Mouse (Mus musculus): ENCODE measurements around the gene Pgf.

The Pgf gene

DNA sequence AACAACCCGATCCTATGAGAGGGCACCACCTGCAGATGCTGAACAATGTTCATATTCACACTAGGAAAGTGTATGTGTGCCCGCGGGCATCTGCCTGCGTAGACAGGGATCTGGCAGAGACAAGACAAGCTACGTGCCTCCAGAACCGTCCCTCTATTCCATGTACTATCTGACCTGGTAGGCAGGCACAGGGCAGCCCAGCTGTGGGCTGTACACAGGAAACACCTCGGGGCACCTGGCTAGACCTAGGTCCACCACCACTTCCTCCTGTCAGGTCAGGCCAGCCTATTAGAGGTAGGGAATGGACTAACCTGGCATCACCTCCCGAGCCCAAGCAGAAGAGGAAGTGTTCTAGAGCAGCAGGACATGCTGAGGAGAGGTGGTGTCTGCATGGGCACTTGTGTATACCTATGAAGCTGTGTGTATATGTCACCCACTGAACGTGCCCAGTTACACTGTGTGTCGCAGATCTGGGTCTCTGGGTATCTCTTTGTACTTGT, at the start of gene Pgf:
Gene Pgf (minus strand): TSS at position 51 of the 500 bp plus-strand sequence.
- in situ Hi-C loops (cut with MboI; ENCODE audit: low pct_unique_long_range_greater_than_20kb in 1 of 2, low sequenced_read_pairs in 2 of 2, unreplicated experiment in 1 of 2) = loop anchor here in 1 of 2 experiments (10.0 kb wide), 1 partner anchor 297 kb away; the partner anchor contains the start of gene Fos

DNA sequence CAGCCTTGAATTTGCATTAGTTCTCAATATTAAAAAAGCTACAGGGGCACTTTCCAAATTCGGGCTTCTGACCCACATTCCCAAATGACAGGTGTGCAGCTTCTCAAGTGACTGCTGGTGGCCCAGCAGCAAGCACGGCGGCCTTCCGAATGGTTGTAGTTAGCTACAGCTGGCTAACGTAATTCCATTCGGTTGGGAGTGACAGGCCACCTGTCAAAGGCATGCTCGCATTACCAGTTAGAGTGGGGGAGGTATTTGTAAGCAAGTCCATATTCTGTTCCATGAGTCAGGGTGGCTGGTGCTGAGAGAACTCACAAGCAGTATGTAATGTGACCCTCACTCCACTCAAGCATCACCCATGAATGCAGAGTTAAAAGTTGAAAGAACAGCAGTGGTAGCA, 49.6 kb upstream of the Pgf start:
- in situ Hi-C loops (cut with MboI; ENCODE audit: low pct_unique_long_range_greater_than_20kb in 1 of 2, low sequenced_read_pairs in 2 of 2, unreplicated experiment in 1 of 2) = no loop called here

DNA sequence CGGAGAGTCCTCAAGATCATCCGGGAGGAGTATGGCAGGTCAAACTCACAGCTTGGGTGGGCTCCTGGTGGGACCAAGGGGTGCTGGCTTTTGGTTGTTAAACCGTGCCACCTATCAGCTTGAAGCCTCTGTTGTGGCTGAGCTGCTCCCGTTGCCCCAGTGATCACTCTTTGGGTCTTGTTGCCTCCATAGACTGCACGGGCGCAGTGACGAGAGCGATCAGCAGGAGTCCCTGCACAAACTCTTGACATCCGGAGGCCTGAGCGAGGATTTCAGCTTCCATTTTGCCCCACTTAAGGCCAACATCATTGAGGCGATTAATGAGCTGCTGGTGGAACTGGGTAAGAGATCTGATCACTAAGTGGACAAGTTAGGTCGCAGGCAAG, 42.3 kb upstream of the Pgf start:
- in situ Hi-C loops (cut with MboI; ENCODE audit: low pct_unique_long_range_greater_than_20kb in 1 of 2, low sequenced_read_pairs in 2 of 2, unreplicated experiment in 1 of 2) = no loop called here

DNA sequence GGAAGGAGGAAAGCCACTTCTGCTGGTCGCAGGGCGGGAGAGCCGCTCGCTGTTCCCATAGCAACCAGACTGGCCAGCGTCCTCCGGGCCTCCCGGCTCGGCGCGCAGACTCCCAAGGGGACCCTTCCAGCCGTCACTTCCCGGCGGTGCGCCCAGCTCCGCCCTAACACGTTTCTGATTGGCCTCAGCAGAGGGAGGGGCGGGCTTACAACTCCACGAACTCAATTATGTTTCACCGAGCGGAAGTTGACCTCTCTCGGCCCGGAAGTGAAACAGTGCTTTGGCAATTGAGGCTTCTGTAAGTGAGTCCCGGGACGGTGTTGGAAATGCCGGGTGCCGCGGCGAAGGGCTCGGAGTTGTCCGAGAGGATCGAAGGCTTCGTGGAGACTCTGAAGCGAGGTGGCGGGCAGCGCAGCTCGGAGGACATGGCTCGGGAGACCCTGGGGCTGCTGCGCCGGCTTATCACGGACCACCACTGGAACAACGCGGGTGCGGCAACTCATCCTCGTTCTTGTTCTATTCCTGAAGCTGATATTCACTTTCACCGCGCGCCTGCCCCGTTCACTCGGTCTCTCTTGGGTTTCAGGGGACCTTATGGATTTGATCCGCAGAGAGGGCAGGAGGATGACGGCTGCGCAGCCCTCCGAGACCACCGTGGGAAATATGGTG, 41.8 kb upstream of the Pgf start, which contains the start of gene Eif2b2:
Gene Eif2b2 (plus strand): TSS at position 246 of the 669 bp plus-strand sequence.
- in situ Hi-C loops (cut with MboI; ENCODE audit: low pct_unique_long_range_greater_than_20kb in 1 of 2, low sequenced_read_pairs in 2 of 2, unreplicated experiment in 1 of 2) = no loop called here

DNA sequence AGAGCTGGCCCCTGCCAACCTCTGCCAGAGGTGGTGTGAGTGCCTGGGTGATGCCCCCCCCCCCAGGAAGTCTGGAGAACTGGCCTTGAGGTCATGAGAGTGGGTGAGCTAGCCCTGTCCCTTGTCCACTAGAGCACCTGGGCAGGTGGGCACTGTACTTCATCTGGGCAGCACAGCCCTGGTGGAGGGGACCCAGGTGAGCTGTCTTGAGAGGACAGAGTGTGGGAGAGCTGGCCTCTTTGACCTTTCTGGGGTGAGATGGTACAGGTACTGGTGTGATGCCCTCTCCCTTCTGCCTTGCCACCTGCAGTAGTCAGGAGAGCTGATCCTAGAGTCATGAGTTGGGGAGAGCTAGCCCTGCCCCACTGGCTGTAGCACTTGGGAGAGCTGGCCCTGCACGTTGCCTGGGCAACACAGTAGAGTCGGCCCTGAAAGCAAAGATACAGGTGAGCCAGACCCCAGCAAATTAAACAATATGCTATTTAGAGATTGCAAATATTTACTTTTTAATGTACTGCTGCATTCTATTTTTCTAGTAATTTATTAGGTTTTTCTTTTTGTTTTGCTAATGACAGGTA, 40.2 kb upstream of the Pgf start:
- in situ Hi-C loops (cut with MboI; ENCODE audit: low pct_unique_long_range_greater_than_20kb in 1 of 2, low sequenced_read_pairs in 2 of 2, unreplicated experiment in 1 of 2) = no loop called here

DNA sequence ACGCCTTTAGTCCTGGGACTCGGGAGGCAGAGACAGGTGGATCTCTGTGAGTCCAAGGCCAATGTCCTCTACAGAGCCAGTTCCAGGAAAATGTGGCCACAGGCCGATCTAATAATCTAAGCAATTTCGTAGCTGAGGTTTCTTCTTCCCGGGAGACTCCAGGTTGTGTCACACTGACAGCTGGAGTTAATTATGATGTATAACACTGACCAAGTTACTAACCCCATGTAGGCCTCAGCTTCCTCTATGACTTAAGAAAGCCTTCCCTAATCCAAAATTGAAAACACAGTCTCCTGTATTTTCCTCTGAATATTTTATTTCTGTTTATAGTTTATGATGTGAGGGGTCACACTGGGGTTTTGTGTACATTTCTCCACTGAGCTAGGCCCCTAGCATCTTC, 37.4 kb upstream of the Pgf start:
- in situ Hi-C loops (cut with MboI; ENCODE audit: low pct_unique_long_range_greater_than_20kb in 1 of 2, low sequenced_read_pairs in 2 of 2, unreplicated experiment in 1 of 2) = no loop called here

DNA sequence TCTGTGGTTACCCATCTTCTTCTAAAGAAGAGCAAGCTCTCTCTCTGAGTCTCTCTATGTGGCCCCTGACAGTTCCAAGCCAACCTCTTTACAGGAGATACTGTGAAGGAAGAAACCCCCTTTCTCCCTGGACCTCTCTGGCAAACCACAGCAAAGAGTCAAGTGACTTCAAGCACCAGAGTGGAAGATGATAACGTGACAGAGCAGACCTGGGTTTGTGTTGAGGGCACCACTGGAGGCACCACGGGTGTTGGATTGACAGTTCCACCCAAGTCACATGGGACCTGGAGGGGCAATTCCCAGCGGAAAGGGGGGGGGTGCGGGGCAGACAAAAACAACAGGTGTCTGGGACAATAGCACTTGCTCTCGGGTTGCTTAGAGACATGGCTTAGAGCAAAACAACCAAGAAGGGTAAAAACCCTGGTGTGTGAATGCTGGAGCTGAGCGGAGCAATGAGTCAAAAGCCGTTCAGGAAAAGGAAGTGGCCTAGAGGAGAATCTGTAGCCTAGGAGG, 31.2 kb upstream of the Pgf start:
- in situ Hi-C loops (cut with MboI; ENCODE audit: low pct_unique_long_range_greater_than_20kb in 1 of 2, low sequenced_read_pairs in 2 of 2, unreplicated experiment in 1 of 2) = no loop called here

DNA sequence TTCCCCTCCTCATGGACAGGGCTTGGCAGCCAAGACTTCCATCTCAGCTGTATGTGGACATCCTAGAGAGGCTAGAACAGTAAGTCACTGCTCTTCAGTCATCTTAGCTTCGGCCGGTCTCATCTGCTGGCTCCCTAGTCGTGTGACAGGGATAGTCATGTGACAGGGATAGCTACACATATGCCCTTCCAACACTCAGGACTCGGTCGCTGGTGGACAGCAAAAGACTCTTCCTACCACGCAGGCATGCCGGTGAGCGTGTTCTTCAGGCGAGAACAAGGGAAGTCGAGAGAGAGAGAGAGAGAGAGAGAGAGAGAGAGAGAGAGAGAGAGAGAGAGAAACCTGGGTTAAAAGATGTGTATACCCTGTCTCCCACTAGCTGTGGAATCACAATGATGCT, 27.8 kb upstream of the Pgf start:
- in situ Hi-C loops (cut with MboI; ENCODE audit: low pct_unique_long_range_greater_than_20kb in 1 of 2, low sequenced_read_pairs in 2 of 2, unreplicated experiment in 1 of 2) = no loop called here

DNA sequence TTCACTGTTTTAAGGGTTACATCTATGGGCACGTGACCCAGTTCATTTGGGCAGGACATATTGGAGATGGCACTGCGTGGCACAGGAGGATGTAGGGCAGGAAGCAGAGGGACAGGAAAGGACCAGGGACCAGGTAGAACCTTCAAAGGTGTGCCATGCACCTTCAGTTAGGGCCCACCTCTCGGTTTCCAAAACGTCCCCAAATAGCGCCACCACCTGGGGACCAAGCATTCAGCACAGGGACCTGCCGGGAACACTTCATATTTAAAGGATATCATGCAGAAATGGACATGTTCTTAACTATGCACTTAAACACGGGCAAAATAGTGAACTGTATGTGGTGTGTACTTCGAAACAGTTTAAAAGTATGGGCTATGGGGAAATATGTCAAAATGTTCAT, 26.5 kb upstream of the Pgf start:
- in situ Hi-C loops (cut with MboI; ENCODE audit: low pct_unique_long_range_greater_than_20kb in 1 of 2, low sequenced_read_pairs in 2 of 2, unreplicated experiment in 1 of 2) = no loop called here

DNA sequence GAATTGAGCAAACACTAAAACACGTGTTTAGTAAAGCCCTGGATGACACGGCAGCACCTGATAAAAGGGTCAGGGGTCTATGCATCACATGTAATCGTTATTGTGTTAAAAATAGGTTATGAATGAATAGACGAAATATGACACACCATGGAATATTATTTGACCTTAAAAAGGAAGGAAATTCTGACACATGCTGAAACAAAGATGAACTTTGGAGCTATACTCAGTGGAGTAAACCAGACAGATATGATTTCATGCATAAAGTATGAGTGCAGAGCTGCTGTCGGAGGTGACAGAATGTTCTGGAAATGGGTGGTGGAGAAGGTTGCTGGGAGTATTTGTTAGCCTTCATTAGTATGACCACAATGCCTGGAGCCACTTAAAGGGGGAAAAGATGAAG, 26.1 kb upstream of the Pgf start:
- in situ Hi-C loops (cut with MboI; ENCODE audit: low pct_unique_long_range_greater_than_20kb in 1 of 2, low sequenced_read_pairs in 2 of 2, unreplicated experiment in 1 of 2) = no loop called here

DNA sequence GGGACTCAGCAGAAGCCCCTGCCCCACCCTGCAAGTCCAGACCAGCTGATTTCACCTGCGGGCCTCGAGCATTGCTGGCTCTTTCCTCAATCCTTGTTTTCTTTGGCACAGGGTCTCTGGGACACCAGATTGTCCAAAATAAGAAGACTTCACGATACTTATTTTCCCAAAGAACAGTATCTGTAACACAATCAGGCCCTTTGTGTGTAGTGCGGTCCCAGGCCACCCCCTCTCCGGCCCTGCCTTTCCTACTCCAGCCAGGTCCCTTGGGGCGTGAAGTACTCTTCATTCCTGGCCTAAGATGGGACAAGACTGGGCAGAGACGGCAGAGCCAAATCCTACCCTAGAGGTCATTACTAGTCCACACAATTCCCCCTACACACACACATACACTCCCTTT, 24.6 kb upstream of the Pgf start:
- in situ Hi-C loops (cut with MboI; ENCODE audit: low pct_unique_long_range_greater_than_20kb in 1 of 2, low sequenced_read_pairs in 2 of 2, unreplicated experiment in 1 of 2) = no loop called here

DNA sequence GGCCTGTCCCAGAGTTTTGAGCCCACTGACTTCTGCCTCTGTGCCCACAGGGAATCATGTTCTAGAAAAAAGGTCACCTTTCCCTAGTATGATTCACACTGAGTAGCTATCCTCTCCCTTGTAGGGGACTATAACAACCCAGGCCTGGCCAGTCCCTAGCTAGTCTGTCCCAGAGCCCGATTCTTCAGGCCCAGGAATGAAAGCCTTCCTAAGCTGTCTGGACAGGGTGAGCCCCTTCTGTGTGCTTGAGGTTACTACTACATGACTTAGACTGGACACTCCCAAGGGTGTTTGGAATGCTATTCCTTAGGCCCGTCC, 24.2 kb upstream of the Pgf start:
- in situ Hi-C loops (cut with MboI; ENCODE audit: low pct_unique_long_range_greater_than_20kb in 1 of 2, low sequenced_read_pairs in 2 of 2, unreplicated experiment in 1 of 2) = no loop called here

DNA sequence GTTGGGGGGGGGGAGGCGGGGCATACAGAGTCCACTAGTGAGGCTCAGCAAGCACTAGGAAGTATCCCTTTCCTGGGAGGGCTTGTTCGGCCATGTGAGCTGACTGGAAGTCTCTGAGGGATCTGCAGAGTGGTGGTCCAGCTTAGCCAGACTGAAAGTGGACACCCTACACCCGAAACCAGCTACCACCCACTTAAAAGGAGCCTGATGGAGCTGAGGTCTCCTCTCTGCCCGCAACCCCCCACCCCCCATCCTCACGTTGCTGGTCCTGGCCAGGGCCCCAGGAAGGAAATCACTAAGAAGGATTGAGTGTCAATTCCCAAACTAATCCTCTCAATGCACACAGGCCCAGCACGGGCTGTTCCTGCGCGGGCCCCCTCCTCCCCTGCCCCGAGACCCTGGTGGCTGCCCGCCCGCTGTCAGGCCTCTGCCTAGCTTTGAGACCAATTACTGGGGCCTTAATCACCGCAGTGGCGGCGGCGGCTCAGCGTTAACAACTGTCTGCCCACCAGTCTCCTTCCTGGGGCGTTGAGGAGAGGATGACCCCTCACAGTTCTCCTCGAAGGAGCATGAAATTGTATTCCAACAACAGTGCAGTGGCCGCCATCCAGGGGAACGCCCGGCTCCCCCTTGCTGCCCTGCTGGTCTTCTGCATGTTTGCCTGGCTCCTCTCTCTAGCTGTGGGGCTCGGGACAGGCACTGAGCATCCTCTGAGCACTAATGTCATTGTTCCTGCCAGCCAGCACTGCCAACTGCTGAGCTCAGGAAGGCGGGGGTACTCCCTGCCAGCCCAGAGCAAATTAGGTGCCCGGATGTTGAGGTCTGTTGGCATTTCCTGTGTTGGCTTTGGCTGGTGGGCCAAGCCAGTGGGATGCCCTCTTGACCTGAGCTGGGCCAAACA, 23.6 kb upstream of the Pgf start:
- in situ Hi-C loops (cut with MboI; ENCODE audit: low pct_unique_long_range_greater_than_20kb in 1 of 2, low sequenced_read_pairs in 2 of 2, unreplicated experiment in 1 of 2) = no loop called here

DNA sequence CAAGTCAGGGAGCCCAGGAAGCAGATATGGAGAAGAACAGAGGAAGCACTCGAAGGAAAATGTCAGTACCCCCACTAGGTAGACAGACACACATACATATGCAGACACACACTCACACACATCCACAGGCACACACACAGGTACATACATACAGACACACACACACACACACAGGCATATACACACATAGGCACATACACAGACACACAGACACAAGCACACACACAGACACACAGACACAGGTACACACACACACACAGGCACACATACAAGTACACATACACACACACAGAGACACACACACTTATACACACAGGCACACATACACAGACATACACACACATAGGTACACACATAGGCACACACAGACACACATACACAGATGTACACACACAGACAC, 22.4 kb upstream of the Pgf start:
- in situ Hi-C loops (cut with MboI; ENCODE audit: low pct_unique_long_range_greater_than_20kb in 1 of 2, low sequenced_read_pairs in 2 of 2, unreplicated experiment in 1 of 2) = no loop called here

DNA sequence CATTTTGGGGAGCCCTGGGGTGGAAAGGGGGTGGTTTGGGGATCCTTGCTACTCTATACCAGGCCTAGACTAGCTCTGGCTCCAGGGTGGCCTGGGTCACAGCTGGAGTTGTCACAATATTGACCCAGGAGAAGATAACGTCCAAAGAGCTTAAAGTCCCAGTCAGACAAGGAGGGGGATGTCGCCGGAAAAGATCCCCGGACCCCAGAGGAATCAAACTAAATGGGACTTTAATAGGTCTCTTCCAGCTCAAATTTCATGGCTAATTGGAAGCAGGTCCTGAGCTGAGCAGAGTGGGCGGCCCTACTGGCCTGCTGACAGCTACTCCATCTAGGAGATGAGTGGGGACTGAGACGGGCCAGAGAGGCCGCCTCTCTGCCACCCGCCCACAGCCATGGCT, 20.3 kb upstream of the Pgf start:
- in situ Hi-C loops (cut with MboI; ENCODE audit: low pct_unique_long_range_greater_than_20kb in 1 of 2, low sequenced_read_pairs in 2 of 2, unreplicated experiment in 1 of 2) = no loop called here

DNA sequence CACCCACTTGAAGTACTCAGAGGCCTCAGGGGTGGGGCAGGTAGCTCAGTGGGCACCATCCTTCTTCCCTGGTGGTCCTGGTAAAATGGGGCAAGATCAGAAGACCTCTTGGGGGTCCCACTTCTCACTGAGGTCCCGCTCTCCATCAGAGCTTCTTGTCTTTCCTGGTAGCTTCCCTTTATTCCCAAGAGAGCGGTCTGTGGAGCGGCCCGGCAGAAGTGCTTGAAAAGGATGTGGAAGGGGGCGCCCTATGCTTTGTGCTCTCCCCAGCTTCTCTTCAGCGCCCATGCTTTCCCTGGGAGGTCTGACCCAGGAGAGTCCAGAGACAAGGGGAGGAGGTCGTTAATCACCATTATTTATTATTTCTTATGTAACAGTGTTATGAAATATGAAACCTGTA, 19.8 kb upstream of the Pgf start:
- in situ Hi-C loops (cut with MboI; ENCODE audit: low pct_unique_long_range_greater_than_20kb in 1 of 2, low sequenced_read_pairs in 2 of 2, unreplicated experiment in 1 of 2) = no loop called here

DNA sequence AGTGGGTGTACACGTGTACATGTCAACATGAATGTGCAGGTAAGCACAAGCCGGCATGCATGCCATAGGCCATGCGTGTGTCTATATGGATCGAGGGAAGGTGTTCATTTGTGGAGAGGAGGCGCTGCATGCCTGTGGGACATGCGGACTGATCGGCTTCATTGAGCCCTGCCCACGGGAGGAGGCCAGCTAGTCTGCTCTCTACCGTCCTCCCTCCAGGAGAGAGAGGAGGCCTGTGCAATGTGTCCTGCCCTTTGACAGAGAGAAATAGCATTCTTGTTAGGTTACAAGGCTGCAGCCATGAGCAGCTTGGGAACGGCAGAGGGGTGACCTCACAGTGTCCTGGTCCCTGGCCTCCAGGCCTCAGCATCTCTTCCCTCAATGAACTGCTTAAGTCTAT, 18.6 kb upstream of the Pgf start:
- in situ Hi-C loops (cut with MboI; ENCODE audit: low pct_unique_long_range_greater_than_20kb in 1 of 2, low sequenced_read_pairs in 2 of 2, unreplicated experiment in 1 of 2) = no loop called here

DNA sequence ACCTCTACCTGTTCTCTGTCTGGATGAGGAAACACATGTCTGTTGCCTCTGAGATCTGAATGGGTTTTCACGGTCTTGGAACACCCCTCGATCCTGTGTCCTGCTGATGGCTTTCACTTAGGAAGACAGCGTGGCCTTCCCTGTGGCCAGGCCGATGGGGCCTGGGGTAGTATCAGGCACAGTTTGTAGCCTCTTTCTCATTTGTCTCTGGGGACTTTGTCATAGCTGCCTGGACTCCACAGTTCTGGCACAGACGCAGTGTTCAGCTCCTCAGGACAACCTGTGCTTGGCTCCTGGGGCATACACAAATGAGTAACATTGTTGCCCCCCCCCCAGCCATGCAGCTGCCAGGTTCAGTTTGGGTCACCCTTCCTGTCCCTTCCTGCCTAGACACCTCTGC, 17.5 kb upstream of the Pgf start:
- in situ Hi-C loops (cut with MboI; ENCODE audit: low pct_unique_long_range_greater_than_20kb in 1 of 2, low sequenced_read_pairs in 2 of 2, unreplicated experiment in 1 of 2) = no loop called here

DNA sequence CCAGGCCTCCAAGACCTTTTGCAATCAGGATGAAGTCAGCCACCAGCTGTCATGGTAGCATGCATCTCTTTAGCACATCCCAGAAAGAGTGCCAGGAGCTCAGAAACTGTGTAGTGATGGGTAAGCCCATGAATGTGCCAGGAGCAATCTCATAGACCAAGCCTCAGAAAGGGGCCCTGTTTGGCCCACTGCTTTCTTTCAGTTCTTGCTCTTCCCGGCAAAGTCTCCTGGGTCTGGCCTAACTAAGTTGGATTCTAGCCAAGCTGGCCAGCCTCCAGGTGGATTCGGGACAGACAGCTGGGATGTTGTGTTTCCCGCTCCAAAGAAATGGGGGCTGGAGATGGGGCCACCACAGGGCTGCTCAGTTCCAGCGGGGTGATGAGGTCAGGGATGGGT, 17.0 kb upstream of the Pgf start:
- in situ Hi-C loops (cut with MboI; ENCODE audit: low pct_unique_long_range_greater_than_20kb in 1 of 2, low sequenced_read_pairs in 2 of 2, unreplicated experiment in 1 of 2) = no loop called here

Measured in mouse embryonic stem cell (cell line).